Mouse (Mus musculus) heart, postnatal 0 days (tissue): ENCODE results near the gene Pcgf1.

ENCODE experiments used
- CTCF ChIP-seq: IDR thresholded peaks from 2 replicates; pipeline ENCODE4 v1.5.1; 2016; ENCODE audit warnings: antibody characterized with exemption, control low read depth, low read depth
- EP300 ChIP-seq: IDR thresholded peaks from 2 replicates; pipeline ENCODE4 v1.6.1; 2016; ENCODE audit warnings: antibody characterized with exemption, low read depth

DNA sequence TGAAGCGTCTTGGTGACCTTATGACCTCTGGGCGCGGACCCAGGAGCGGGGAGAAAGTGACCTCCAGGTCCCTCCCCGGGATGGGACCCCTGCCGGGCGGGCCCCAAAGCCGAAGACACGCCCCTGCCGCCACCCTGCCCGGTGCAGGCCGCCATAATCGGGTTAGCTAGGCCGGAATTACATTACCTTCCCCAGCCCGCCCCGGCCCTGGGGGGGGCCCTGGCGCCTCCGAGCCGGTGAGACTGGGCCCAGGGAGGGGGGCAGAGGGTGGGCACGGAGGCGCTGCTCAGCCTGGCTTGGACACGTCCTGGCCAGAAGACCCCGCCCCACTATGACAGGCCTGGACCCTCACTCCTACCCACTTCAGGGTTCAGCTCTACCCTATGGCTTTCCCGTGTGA, 6.4 kb upstream of the Pcgf1 start:
- no peak for TF ChIP-seq CTCF
- TF ChIP-seq EP300: no peak
